Mouse (Mus musculus): ENCODE measurements around the gene Dnajc12. TPM values are rescaled to one million over a fixed set of nuclear protein-coding genes. Genes with fewer than 3 reads are reported as not detected.
"Not testable (repeated sequence)": the region's sequence is repeated elsewhere in the genome, so short reads cannot be mapped to it uniquely, and the experiment has no call there.

Dnajc12 gene
- polyA plus RNA-seq, 1 experiment from 2014 or later: 14.1 TPM

DNA sequence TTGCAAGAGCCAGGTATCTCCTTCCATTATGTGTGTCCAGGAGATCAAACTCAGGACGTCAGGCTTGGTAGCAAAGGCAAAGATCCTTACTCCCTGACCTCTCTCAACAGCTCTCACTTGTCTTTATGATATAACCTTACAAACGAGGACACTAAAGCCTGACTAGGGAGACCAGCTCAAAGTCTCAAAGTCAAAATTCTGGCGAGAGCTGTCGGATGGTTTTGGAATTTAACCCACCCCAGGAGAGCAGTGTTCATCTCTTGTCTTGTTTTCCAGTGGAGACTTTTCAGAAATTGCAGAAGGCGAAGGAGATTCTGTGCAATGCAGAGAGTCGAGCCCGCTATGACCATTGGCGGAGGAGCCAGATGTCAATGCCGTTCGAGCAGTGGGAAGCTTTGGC is 14.7 kb downstream of the Dnajc12 start:
- Histone ChIP-seq H3K27me3 (no peaks in the 10 kb centered on the region), H3K4me3 (no peak overlapping the region), H3K36me3 (no peaks in the 10 kb centered on the region), H3K4me1 (no peaks in the 10 kb centered on the region), H3K27ac (no peak overlapping the region), H3K9ac (no peak overlapping the region), H3K4me2 (replicated peaks) (no peak overlapping the region), H3K9me3 (replicated peaks) (no peaks in the 10 kb centered on the region)
- no peak for ATAC-seq (ENCODE audit: low FRiP score)
- 92% methylated on average over 10 of the region's 10 CpGs for WGBS

GRCm38 (mm10) chr10:63402731-63403504 is 20.7 kb downstream of the Dnajc12 start:
- no peaks in the 10 kb centered on the region for H3K36me3 ChIP-seq
- WGBS: 86% methylated on average over 5 of the region's 5 CpGs
- ATAC-seq (ENCODE audit: low FRiP score): no peak

GRCm38 (mm10) chr10:63403636-63404035 is 21.4 kb downstream of the Dnajc12 start:
- 74% methylated on average over 2 of the region's 2 CpGs for WGBS
- no peak overlapping the region for H3K4me3 ChIP-seq
- no peaks in the 10 kb centered on the region for H3K36me3 ChIP-seq
- no peak overlapping the region for H3K9ac ChIP-seq
- no peaks in the 10 kb centered on the region for H3K27me3 ChIP-seq
- no peaks in the 10 kb centered on the region for H3K9me3 ChIP-seq (replicated peaks)
- H3K27ac ChIP-seq: no peak overlapping the region
- ATAC-seq (ENCODE audit: low FRiP score): no peak
- no peaks in the 10 kb centered on the region for H3K4me1 ChIP-seq
- H3K4me2 ChIP-seq (replicated peaks): no peak overlapping the region

More at GRCm38 (mm10) chr10:63402731-63403504, 20.7 kb downstream of the Dnajc12 start:
- H3K4me2 ChIP-seq (replicated peaks): no peak overlapping the region
- H3K4me3 ChIP-seq: no peak overlapping the region
- no peaks in the 10 kb centered on the region for H3K27me3 ChIP-seq
- H3K9me3 ChIP-seq (replicated peaks): no peaks in the 10 kb centered on the region
- no peaks in the 10 kb centered on the region for H3K4me1 ChIP-seq
- no peak overlapping the region for H3K27ac ChIP-seq
- H3K9ac ChIP-seq: no peak overlapping the region

GRCm38 (mm10) chr10:63410162-63410956 is 28.1 kb downstream of the Dnajc12 start:
- no peak overlapping the region for H3K4me3 ChIP-seq
- 54% methylated on average over 16 of the region's 16 CpGs for WGBS
- peak; percentile 52 for ATAC-seq (ENCODE audit: low FRiP score)

GRCm38 (mm10) chr10:63411674-63412073 is 29.4 kb downstream of the Dnajc12 start:
- H3K4me3 ChIP-seq; H3K27ac ChIP-seq; H3K4me1 ChIP-seq; H3K9me3 ChIP-seq (replicated peaks); H3K36me3 ChIP-seq; ATAC-seq (ENCODE audit: low FRiP score); H3K27me3 ChIP-seq; H3K9ac ChIP-seq; H3K4me2 ChIP-seq (replicated peaks): not testable (repeated sequence)
- WGBS: 91% methylated on average over 6 of the region's 7 CpGs

More at GRCm38 (mm10) chr10:63410162-63410956, 28.1 kb downstream of the Dnajc12 start:
- Histone ChIP-seq H3K27ac (no peak overlapping the region), H3K9me3 (replicated peaks) (no peaks in the 10 kb centered on the region), H3K36me3 (no peaks in the 10 kb centered on the region), H3K9ac (no peak overlapping the region), H3K4me1 (0 out of 2 replicates have a peak, but pooled peaks cover 4% of the 10 kb centered on the region), H3K4me2 (replicated peaks) (no peak overlapping the region), H3K27me3 (no peaks in the 10 kb centered on the region)

DNA sequence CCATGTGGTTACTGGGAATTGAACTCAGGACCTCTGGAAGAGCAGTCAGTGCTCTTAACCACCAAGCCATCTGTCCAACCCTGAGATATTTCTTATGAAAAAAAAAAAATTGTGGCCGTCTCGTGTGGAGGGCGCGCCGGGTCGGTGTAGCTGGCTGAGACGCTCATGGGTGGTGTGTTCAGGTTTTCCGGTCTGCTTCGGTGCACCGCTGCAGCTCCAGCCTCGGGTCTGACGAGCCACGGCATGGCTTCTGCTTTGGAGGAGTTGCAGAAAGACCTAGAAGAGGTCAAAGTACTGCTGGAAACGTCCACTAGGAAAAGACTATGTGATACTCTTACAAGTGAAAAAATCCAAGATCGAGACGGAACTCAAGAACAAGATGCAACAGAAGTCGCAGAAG is 30.5 kb downstream of the Dnajc12 start:
- Histone ChIP-seq H3K27ac (no peak overlapping the region), H3K4me3 (no peak overlapping the region), H3K4me2 (replicated peaks) (no peak overlapping the region), H3K4me1 (0 out of 2 replicates have a peak, but pooled peaks cover 4% of the 10 kb centered on the region), H3K27me3 (no peaks in the 10 kb centered on the region), H3K9ac (no peak overlapping the region), H3K9me3 (replicated peaks) (no peaks in the 10 kb centered on the region), H3K36me3 (no peaks in the 10 kb centered on the region)
- ATAC-seq (ENCODE audit: low FRiP score): no peak
- 88% methylated on average over 17 of the region's 17 CpGs for WGBS

GRCm38 (mm10) chr10:63415287-63415686 is 33.0 kb downstream of the Dnajc12 start:
- no peak for ATAC-seq (ENCODE audit: low FRiP score)
- no peaks in the 10 kb centered on the region for H3K9me3 ChIP-seq (replicated peaks)
- no peaks in the 10 kb centered on the region for H3K27me3 ChIP-seq
- H3K36me3 ChIP-seq: no peaks in the 10 kb centered on the region
- H3K4me3 ChIP-seq: no peak overlapping the region
- H3K27ac ChIP-seq: no peak overlapping the region
- H3K9ac ChIP-seq: no peak overlapping the region
- no peak overlapping the region for H3K4me2 ChIP-seq (replicated peaks)
- WGBS: 85% methylated on average over 7 of the region's 7 CpGs
- 0 out of 2 replicates have a peak, but pooled peaks cover under 1% of the 10 kb centered on the region for H3K4me1 ChIP-seq

GRCm38 (mm10) chr10:63415850-63416249 is 33.6 kb downstream of the Dnajc12 start:
- Histone ChIP-seq H3K36me3 (no peaks in the 10 kb centered on the region), H3K9me3 (replicated peaks) (no peaks in the 10 kb centered on the region), H3K4me1 (no peaks in the 10 kb centered on the region), H3K4me2 (replicated peaks) (no peak overlapping the region), H3K27me3 (no peaks in the 10 kb centered on the region), H3K27ac (no peak overlapping the region), H3K9ac (no peak overlapping the region), H3K4me3 (no peak overlapping the region)
- 68% methylated on average over 7 of the region's 7 CpGs for whole genome bisulfite sequencing
- no peak for ATAC-seq (ENCODE audit: low FRiP score)

DNA sequence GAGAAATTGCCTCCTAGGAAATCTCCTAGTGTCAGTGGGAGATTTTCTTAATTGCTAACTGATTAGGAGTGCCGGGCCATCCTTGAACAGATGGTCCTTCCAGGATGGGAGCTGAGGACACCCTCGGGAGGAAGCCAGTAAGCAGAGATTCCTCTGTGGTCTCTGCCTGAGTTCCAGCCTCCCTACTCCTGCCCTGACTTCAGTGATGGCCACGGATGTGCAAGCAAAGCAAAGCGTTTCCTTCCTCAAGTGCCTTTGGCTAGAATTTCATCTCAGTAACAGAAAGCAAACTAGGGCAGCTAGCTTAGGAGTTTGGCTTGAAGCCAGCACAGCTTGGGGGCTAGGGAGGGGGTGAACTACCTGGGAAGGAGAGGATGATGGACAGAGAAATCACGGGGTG is 34.8 kb downstream of the Dnajc12 start:
- Histone ChIP-seq H3K4me3 (no peak overlapping the region), H3K4me2 (replicated peaks) (no peak overlapping the region), H3K36me3 (no peaks in the 10 kb centered on the region), H3K9me3 (replicated peaks) (no peaks in the 10 kb centered on the region), H3K9ac (no peak overlapping the region), H3K27me3 (no peaks in the 10 kb centered on the region), H3K4me1 (no peaks in the 10 kb centered on the region), H3K27ac (no peak overlapping the region)
- 64% methylated on average over 5 of the region's 5 CpGs for WGBS
- no peak for ATAC-seq (ENCODE audit: low FRiP score)

DNA sequence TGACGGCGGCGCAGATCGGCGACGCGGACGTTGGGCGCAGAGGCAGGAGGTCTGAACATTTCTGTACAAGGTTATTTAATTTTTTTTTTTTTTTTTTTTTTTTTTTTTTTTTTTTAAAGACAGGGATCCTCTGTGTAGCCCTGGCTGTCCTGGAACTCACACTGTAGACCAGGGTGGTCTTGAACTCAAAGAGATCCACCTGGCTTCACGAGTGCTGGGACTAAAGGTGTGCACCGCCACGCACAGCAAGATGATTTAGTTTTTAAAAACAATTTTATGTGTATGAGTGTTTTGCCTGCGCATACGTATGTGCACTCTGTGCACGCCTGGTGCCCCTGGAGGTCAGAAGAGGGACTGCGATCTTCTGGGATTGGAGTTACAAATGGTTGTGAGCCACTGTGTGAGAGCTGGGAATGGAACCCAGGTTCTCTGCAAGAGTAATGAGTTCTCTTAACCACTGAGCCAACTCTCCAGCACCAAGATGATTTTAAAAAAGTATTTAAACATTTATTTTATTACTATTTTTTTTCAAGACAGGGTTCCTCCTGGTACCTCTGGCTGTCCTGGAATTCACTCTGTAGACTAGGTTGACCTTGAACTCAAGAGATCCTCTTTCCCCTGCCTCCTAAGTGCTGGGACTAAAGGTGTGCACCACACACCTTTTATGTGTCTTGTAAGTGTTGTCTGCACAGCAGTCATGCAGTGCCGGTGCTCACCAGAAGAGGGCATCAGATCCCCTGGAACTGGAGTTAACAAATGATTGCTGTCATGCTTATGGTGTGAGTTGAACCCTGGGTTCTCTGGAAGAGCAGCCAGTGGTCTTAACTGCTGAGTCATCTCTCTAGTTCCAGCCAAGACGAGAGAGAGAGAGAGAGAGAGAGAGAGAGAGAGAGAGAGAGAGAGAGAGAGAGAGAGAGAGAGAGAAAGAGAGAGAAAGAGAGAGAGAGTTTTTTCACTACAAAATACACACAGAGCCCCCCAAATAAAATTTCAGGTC is 39.8 kb downstream of the Dnajc12 start, which contains the start of gene Gm7075:
Gene Gm7075 (minus strand): TSS at position 51 of the 997 bp plus-strand sequence.
- no peak for ATAC-seq (ENCODE audit: low FRiP score)
- no peak within 1 kb of the TSS for H3K4me2 ChIP-seq (replicated peaks)
- WGBS: 89% methylated on average over 18 of the region's 18 CpGs
- no peak within 1 kb of the TSS for H3K9ac ChIP-seq
- no peak within 1 kb of the TSS for H3K4me3 ChIP-seq
- H3K27ac ChIP-seq: no peak within 1 kb of the TSS
- no peaks in the 10 kb centered on the region for H3K27me3 ChIP-seq
- no peaks in the 10 kb centered on the region for H3K9me3 ChIP-seq (replicated peaks)
- no peaks in the 10 kb centered on the region for H3K36me3 ChIP-seq
- no peaks in the 10 kb centered on the region for H3K4me1 ChIP-seq

DNA sequence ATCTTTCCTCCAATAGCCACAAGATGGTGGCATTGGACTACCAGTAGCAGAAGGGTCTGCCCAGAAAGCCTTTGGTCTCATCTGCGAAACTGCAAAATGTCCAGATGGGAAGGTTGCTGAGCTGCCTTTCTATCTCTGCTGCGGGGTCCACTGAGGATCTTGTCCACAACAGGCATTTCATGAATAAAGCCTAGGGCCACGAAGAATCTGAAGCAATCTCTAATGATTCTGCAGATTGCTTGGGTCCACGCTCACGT is 40.4 kb downstream of the Dnajc12 start:
- 85% methylated on average over 5 of the region's 5 CpGs for WGBS

More for the DNA sequence above, 40.4 kb downstream of the Dnajc12 start:
- Histone ChIP-seq H3K27ac (no peak overlapping the region), H3K4me3 (no peak overlapping the region), H3K9ac (no peak overlapping the region), H3K27me3 (no peaks in the 10 kb centered on the region), H3K4me1 (no peaks in the 10 kb centered on the region), H3K9me3 (replicated peaks) (no peaks in the 10 kb centered on the region), H3K4me2 (replicated peaks) (no peak overlapping the region), H3K36me3 (no peaks in the 10 kb centered on the region)
- ATAC-seq (ENCODE audit: low FRiP score): no peak

All from hindbrain, embryonic 12.5 days (tissue).